Mouse (Mus musculus) liver, postnatal 0 days (tissue): ENCODE data around the gene Gpr4.

Experiments used
- CTCF ChIP-seq: sonication (generic); IDR thresholded peaks from 2 replicates; pipeline ENCODE4 v1.5.1; 2016; ENCODE audit warnings: antibody characterized with exemption, low read depth
- EP300 ChIP-seq: IDR thresholded peaks from 2 replicates; pipeline ENCODE4 v1.6.1; 2016; ENCODE audit warnings: antibody characterized with exemption, low read depth, mild to moderate bottlenecking

GRCm38 (mm10) chr7:19164189-19164588 is 48.1 kb upstream of the Gpr4 start:
- TF ChIP-seq CTCF (no peak), EP300 (no peak)
